Mouse (Mus musculus): ENCODE results near the gene Mast1. TPM values are rescaled to one million over a fixed set of nuclear protein-coding genes. Genes with fewer than 3 reads are reported as not detected.

The Mast1 gene
- polyA plus RNA-seq, 1 experiment = not detected

GRCm38 (mm10) chr8:84976763-84977434, 39.7 kb upstream of the Mast1 start:
- TF ChIP-seq REST (IDR thresholded peaks at IDR 0.05; ENCODE audit: insufficient read depth, insufficient read length) = no peak
- no peak for TF ChIP-seq SRF (IDR thresholded peaks at IDR 0.05; ENCODE audit: control insufficient read depth, insufficient read length, low read depth)
- TF ChIP-seq MAX (IDR thresholded peaks at IDR 0.05; ENCODE audit: low read depth) = no peak
- no peak for TF ChIP-seq CEBPB (IDR thresholded peaks at IDR 0.05; ENCODE audit: insufficient read depth, poor library complexity, severe bottlenecking)
- TF ChIP-seq E2F4 (IDR thresholded peaks at IDR 0.05; ENCODE audit: insufficient read depth) = no peak
- TF ChIP-seq TCF12 (IDR thresholded peaks at IDR 0.05; ENCODE audit: insufficient read depth, poor library complexity, severe bottlenecking) = no peak
- TF ChIP-seq MYOG (IDR thresholded peaks at IDR 0.05; ENCODE audit: control insufficient read depth in 1 of 3, insufficient read depth in 1 of 3, insufficient read length in 2 of 3, low read depth in 2 of 3) = no peak
- TF ChIP-seq USF1 (IDR thresholded peaks at IDR 0.05; ENCODE audit: low read depth) = no peak
- no peak for TF ChIP-seq POLR2A (IDR thresholded peaks at IDR 0.05; ENCODE audit: insufficient read length, low read depth)
- TF ChIP-seq POLR2AphosphoS2 (IDR thresholded peaks at IDR 0.05; ENCODE audit: insufficient read length, low read depth) = no peak
- TF ChIP-seq MYOD1 (IDR thresholded peaks at IDR 0.05; ENCODE audit: control insufficient read depth in 1 of 3, insufficient read length in 2 of 3, low read depth in 2 of 3) = no peak
- no peak for TF ChIP-seq TCF3 (IDR thresholded peaks at IDR 0.05; ENCODE audit: insufficient read length, low read depth)
- peaks cover 7% of the 10 kb centered on the region for H3K36me3 ChIP-seq (ENCODE audit: control insufficient read depth, insufficient read depth)
- peak overlapping the region; percentile 99 for H3K4me2 ChIP-seq (ENCODE audit: low read depth)
- peak overlapping the region; percentile 64 for H3ac ChIP-seq (ENCODE audit: control insufficient read depth, insufficient read length)
- peaks cover 18% of the 10 kb centered on the region for H3K79me2 ChIP-seq (ENCODE audit: control insufficient read depth, insufficient read depth)
- H3K27me3 ChIP-seq (ENCODE audit: control insufficient read depth, insufficient read depth, insufficient read length) = no peaks in the 10 kb centered on the region
- H3K4me3 ChIP-seq = peak overlapping the region; percentile 92

- Histone ChIP-seq H3K36me3 (ENCODE audit: control insufficient read depth, insufficient read depth) (peaks cover 7% of the 10 kb centered on the region), H3K4me2 (ENCODE audit: low read depth) (peak overlapping the region; percentile 99), H3K27me3 (ENCODE audit: control insufficient read depth, insufficient read depth, insufficient read length) (no peaks in the 10 kb centered on the region), H3K4me3 (peak overlapping the region; percentile 92), H3ac (ENCODE audit: control insufficient read depth, insufficient read length) (peak overlapping the region; percentile 64), H3K79me2 (ENCODE audit: control insufficient read depth, insufficient read depth) (peaks cover 18% of the 10 kb centered on the region)
- TF ChIP-seq CEBPB (IDR thresholded peaks at IDR 0.05; ENCODE audit: insufficient read depth, poor library complexity, severe bottlenecking) (no peak), SRF (IDR thresholded peaks at IDR 0.05; ENCODE audit: control insufficient read depth, insufficient read length, low read depth) (peak; percentile 100), MYOD1 (IDR thresholded peaks at IDR 0.05; ENCODE audit: control insufficient read depth in 1 of 3, insufficient read length in 2 of 3, low read depth in 2 of 3) (peak in 1 of 3 experiments; percentile 33), MAX (IDR thresholded peaks at IDR 0.05; ENCODE audit: low read depth) (no peak), E2F4 (IDR thresholded peaks at IDR 0.05; ENCODE audit: insufficient read depth) (no peak), POLR2AphosphoS2 (IDR thresholded peaks at IDR 0.05; ENCODE audit: insufficient read length, low read depth) (peak; percentile 97), POLR2A (IDR thresholded peaks at IDR 0.05; ENCODE audit: insufficient read length, low read depth) (peak; percentile 86), TCF12 (IDR thresholded peaks at IDR 0.05; ENCODE audit: insufficient read depth, poor library complexity, severe bottlenecking) (peak; percentile 8), TCF3 (IDR thresholded peaks at IDR 0.05; ENCODE audit: insufficient read length, low read depth) (peak; percentile 13), MYOG (IDR thresholded peaks at IDR 0.05; ENCODE audit: control insufficient read depth in 1 of 3, insufficient read depth in 1 of 3, insufficient read length in 2 of 3, low read depth in 2 of 3) (peak; percentile 17 to 87 (median 50)), REST (IDR thresholded peaks at IDR 0.05; ENCODE audit: insufficient read depth, insufficient read length) (no peak), USF1 (IDR thresholded peaks at IDR 0.05; ENCODE audit: low read depth) (no peak)
Measured at GRCm38 (mm10) chr8:84976031-84976762, 39.0 kb upstream of the Mast1 start.

- H3K27me3 ChIP-seq (ENCODE audit: control insufficient read depth, insufficient read depth, insufficient read length) = no peaks in the 10 kb centered on the region
- H3K79me2 ChIP-seq (ENCODE audit: control insufficient read depth, insufficient read depth) = peaks cover 22% of the 10 kb centered on the region
- H3ac ChIP-seq (ENCODE audit: control insufficient read depth, insufficient read length) = no peak overlapping the region
- peak; percentile 68 for TF ChIP-seq POLR2AphosphoS2 (IDR thresholded peaks at IDR 0.05; ENCODE audit: insufficient read length, low read depth)
- TF ChIP-seq REST (IDR thresholded peaks at IDR 0.05; ENCODE audit: insufficient read depth, insufficient read length) = no peak
- peak overlapping the region; percentile 99 for H3K4me2 ChIP-seq (ENCODE audit: low read depth)
- H3K4me3 ChIP-seq = peak overlapping the region; percentile 92
- H3K36me3 ChIP-seq (ENCODE audit: control insufficient read depth, insufficient read depth) = peaks cover 7% of the 10 kb centered on the region
Measured at GRCm38 (mm10) chr8:84975434-84975833, 38.3 kb upstream of the Mast1 start.

- H3K4me2 ChIP-seq (ENCODE audit: low read depth) = peak overlapping the region; percentile 99
- H3ac ChIP-seq (ENCODE audit: control insufficient read depth, insufficient read length) = no peak overlapping the region
- no peak for TF ChIP-seq MYOG (IDR thresholded peaks at IDR 0.05; ENCODE audit: control insufficient read depth in 1 of 3, insufficient read depth in 1 of 3, insufficient read length in 2 of 3, low read depth in 2 of 3)
- TF ChIP-seq MYOD1 (IDR thresholded peaks at IDR 0.05; ENCODE audit: control insufficient read depth in 1 of 3, insufficient read length in 2 of 3, low read depth in 2 of 3) = no peak
- H3K4me3 ChIP-seq = peak overlapping the region; percentile 92
- H3K79me2 ChIP-seq (ENCODE audit: control insufficient read depth, insufficient read depth) = peaks cover 30% of the 10 kb centered on the region
- H3K36me3 ChIP-seq (ENCODE audit: control insufficient read depth, insufficient read depth) = peaks cover 7% of the 10 kb centered on the region
- no peaks in the 10 kb centered on the region for H3K27me3 ChIP-seq (ENCODE audit: control insufficient read depth, insufficient read depth, insufficient read length)
Measured at GRCm38 (mm10) chr8:84974543-84975142, 37.5 kb upstream of the Mast1 start.
